Mouse (Mus musculus) adrenal gland, postnatal 14 days (tissue): ENCODE measurements around the gene Dtnb. TPM values are rescaled to one million over a fixed set of nuclear protein-coding genes. Genes with fewer than 3 reads are reported as not detected.
A peak's percentile ranks its signal among the peaks of the same experiment; 100 is the strongest.

ENCODE experiments used
- DNase-seq: peaks from one replicate; pipeline ENCODE4 v3.0.0; 2021; ENCODE audit warnings: mixed read lengths
- total RNA-seq: library from RNA; stranded (reverse); gene quantifications from 2 replicates; pipeline ENCODE4 v1.2.3, GENCODE M21; 2021

Gene Dtnb
- total RNA-seq, 1 experiment from 2014 or later = 26.0 TPM

DNA sequence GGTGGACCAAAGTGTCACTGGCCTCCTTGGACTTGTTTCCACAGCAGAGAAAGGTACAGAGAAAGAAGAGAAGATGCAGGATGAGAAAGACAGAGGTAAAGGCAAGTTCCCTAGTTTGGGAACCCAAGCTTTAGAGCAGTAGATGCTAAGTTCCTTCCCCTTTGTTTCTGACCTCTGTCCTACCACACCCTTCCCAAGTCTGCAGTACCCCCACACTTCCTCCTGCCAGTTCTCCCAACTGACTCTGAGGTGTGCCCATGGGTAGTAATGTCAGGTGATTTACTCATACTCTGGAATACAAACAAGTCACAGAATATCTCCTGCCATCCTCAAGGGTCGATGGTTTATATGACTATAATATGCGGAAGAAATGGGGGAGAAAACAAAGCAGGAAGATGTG lies 203.8 kb downstream of the Dtnb start:
- no peak for DNase-seq

DNA sequence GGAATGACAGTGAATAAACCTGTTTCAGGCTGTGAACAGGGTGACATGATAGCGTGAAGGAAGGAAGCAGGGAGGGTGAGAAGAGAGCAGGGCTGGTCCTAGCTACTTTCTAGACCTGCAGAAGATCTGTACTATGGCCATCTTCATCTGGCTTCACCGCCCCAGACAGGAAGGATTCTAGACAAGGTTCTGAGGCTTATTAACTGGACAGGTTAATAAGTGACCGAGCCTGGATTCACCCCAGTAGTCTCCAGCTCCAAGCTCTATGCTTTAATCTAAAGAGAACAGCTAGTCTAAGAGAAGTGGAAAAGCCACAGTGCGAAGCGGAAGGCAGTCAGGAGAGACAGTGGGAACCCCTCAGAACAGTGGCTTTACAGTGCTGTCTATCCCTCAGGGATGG lies 205.5 kb downstream of the Dtnb start:
- DNase-seq = no peak

DNA sequence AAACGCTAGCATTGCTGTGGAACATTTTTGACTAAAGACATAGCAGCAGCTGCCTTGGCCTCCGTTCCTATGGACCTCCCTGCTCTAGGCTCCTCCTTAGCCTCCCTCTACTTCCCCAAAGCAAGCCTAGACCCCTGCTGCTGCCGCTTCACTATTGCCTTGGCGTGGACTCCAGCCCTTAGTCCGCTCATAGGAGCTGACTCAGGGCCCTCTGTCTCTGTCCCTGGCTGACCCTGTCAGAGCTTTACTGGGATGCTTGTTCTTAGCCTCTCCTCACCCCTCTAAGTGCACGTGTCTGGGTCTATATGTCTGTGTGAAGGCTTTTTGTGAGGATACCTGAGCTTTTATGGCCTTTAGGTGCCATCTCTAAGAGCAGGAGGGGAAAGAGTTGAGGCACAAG lies 206.1 kb downstream of the Dtnb start:
- no peak for DNase-seq

DNA sequence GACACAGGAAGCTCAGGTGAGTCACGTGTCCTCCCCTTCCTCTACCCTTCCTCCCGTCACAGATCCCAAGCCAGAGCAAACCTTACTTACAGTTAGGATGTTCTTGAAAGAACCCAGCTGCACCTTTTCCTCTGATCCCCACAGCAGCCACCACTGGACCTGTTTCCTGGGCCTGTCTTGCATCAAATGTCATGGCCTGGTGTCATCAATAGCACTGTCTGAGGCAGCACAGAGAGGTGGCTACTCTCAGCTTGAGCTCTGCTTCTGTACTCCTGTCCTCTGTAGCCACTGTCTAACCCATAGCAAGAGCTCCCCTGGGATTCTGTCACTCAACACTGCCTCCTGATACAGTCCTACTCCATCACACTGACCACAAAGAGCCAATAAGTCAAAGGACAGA lies 207.5 kb downstream of the Dtnb start:
- no peak for DNase-seq

DNA sequence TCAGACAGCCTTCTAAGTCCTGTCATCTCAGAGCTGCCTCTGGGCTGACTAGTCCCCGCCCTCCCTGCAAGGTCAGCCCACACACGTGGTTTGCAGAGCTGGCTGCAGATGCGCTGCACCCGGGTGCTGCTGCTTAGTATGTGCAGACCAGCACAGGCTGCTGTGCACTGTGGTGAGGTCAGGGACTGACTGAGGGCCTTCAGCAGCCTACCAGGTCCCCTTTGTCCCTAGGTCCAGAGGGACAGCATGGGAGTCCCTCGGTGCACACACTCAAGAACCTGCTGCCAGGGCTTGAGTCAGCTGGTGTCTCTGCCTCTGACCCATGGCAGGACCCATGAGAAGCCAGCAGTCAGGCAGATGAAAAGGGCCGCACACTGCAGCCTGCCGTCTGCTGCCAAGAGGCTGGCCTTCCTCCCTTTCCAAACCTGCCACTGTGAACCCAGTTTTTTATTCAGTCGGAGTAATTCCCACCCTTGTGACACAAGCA lies 208.3 kb downstream of the Dtnb start:
- peak; percentile 91 for DNase-seq

DNA sequence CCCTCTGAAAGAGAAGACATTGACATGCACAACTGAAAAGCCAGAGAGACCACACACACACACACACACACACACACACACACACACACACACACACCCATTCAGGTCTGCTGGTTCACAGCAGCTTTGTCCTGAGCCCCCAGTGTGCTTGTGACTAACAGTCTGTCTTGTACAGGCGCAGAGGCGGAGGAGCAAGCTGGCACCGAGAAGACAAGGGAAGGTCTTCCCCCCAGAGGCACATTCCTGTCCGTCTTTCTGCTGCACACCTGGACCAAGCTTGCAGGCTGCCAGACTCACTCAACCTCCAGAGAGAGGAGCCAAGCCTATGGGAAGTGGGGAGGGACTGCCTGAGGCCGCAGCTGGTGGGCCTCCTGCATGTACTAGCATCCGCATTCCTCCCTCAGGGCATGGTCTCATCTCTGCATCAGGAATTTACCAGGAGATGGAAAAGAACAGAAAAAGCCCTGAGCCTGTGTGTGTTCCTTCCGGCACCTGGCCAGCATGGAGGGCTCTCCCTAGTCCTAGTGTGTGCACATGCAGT lies 208.8 kb downstream of the Dtnb start:
- DNase-seq = peak; percentile 51

DNA sequence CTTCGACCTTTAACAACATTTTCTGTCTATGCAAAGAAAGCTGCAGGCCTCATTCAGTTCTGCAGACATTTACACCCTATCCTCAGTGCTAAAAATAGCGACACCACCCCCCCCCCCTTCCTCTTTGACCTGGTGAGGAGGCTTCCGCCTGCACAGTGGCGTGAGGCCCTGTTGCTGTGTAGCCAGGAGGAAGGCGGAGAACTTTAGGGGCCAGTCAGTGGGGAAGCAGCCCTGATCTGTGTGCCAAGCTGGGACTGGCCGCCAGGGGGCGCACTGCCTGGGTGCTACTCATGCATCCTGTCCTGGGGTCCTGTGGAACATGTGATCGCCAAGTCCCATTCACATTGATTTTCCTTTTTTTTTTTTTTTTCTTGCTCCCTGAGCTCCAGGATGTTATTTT lies 209.3 kb downstream of the Dtnb start:
- DNase-seq = peak; percentile 96

DNA sequence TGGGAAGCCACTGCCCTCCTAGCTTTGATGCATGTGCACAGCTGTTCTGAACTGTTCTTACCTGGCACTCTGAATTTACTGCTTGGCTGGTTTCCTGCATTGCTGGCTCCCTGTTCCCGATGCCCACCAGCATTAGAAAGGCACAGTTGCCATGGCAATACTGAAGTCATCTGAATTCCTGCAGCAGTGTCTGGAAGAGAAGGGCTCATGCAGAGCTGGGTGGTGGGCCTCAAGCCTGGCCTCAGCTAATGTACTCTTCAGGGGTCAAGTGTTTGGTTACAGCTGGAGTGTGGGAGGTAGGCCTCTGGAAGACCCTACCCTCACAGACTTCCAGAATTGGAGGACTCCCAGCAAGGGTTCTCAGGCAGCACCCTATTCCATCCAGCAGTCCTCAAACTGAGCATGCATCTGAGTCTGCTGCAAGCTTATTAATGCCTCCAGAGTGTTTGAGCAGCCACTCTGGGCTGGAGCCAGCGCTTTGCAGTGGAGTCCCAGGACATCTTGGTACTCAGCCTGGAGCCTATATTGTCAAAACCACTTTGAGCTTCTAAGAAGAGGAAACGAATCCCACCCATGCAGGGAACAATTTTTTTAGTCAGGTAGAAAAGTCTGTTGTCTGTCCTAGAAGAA lies 211.1 kb downstream of the Dtnb start:
- no peak for DNase-seq

DNA sequence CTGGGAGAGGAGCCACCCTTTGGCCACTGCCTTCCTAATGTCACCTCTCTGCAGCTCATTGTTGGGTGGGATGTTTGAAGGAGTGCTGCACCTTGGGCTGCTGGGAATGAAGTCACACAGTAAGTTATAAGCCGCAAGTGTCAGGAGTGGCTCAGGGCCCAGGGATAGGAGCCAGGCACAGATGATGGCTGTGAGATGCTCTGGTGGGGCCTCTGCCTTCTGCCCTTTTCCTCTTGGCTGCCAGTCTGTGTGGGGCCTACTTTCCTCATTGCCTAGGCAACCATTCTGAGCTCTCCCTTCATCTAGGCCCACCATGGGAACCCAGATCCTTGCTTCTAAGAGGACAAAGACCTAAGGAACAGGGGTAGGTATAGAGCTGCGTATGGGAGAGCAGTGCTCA lies 212.1 kb downstream of the Dtnb start:
- no peak for DNase-seq

DNA sequence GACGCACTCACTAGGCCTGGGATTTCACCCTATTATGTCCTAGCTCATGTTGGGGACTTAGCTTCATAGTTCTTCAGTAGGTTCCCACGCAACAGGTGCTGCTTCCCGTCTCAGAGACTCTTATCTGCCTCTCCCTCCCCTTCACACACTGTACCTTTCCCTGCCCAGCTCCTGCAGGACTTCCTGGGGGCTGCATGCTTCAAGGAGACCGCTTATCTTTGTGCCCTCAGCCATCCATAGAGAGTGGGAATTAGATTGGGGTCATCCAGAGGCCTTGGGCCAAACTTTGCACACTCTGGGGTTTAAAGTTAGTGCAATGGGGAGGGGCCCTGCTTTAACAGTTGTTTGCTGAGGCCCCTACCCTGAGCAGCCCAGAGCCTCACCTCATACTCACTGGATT lies 212.5 kb downstream of the Dtnb start:
- no peak for DNase-seq

DNA sequence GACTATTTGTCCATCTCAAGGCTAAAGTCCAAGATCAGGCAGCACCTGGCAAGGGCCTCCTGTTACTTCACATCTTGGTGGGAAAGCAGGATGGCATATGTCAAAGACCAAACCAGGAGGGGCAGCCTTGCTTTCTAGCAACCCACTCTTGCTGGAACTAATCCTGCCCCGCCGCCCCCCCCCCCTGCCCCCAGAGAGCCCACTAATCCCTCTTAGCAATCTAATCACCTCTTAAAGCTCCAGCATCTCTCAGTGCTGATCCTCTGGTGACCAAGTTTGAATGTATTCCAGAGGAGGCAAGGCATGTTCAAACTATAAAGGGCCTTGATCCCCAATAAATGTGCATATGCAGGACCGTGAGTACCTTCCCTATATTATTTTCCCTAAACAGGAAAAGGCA lies 214.9 kb downstream of the Dtnb start:
- no peak for DNase-seq

DNA sequence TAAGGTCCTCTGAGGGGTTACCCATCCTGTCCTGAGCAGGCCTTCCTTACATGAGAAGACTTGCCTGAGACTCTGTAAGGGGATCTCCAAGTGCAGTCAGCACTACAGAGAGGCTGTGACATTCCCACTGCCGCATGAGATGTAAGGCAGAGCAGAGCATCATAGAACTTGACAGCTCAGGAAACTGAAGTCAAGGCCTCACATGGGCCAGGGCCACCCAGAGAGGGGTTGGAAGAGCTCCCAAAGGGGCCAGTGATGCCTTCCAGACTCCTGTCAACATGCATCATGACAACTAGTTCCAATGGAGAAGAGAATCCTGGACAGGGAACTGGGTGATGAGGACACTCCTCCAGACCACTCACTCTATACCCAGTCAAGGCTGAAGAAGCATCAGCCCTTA lies 215.4 kb downstream of the Dtnb start:
- peak; percentile 55 for DNase-seq

DNA sequence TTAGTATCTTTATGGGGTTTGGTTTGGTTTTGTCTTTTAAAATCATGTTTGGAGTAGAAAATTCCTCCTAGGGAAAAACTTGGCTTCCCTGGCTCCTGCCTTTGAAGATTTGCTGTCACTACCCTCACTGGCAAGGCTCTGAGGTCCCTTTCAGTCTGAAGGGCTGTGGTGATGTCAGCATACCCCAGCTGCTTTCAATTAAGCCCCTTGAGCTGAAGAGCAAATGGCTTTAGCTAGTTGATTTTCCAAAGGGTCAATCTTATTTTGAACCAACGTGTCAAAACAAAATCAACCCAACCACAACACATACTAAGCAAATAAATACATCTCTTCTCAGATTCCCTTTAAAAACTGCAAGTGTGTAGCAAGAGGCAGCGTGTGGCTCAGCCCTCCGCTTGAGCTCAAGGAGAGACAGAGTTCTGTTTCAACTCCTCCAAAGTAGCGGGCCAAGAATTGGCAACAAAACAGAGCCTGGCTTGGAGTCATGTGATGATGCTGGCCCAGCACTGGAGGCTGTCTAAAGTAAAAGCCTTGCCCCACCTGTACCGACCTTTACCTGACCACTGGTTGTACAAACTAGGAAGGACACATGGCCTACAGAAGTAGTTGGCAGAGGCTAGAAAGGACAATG lies 216.4 kb downstream of the Dtnb start:
- DNase-seq = peak; percentile 68

DNA sequence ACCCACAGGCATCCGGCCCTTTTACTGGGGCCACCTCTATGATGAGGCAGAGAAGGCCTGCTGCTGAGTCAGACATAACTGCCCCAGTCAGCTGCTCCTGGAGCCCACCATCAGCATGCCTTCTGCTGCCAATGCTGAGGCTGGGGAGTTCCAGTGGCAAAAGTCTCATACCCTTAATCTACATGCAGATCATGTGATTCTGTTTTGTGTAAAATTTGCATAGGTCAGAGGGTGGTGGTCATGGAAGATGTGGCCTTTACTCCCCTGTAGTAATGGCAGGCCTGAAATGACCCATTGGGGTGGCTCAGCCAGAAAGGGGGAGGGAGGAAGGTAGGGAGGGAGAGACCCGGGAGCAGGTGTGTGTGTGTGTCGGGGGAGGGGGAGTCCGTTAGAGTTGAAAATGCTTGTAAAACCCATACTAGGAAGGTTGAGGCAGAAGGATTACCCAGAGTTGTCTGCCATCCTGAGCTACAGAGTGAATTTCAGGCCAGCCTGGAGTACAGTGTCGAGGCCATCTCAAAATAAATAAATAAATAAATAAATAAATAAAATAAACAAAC lies 217.5 kb downstream of the Dtnb start:
- DNase-seq = no peak

DNA sequence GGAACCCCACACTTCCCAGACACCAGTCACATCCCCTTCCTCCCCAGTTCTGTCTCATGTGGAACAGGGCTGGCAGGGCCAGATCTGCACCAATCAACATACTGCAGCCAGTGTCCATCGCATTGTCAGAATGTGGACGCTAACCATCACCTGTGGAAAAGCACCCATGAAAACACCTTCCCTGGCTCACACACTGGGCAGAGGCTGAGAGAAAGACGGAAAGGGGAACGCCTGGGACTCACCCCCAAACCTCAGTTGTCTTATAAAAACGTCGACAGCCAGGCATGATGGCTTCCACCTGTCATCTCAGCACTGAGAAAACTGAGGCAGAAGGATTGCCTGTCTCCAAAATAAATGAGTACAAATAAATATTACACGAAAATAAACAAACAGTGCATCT lies 219.1 kb downstream of the Dtnb start:
- DNase-seq = no peak

DNA sequence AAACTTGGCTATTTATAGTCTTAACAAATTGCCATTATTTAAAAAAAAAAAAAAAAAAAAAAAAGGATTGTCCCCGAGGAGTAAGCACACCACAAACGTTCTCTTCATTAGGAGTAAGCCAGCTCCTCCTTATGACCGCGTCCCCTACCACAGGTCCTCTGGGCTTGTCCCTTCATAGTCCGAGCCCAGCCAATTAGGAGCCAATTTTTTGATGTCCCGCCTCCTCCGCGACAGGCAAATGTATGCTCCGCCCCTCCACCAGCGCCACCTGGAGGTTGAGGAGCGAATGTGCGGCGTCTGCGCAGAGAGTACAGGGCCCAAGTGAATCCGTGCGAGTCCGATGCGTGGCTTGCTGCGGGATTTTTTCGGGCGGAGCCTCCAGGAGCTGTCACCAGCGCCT lies 219.6 kb downstream of the Dtnb start:
- peak; percentile 97 for DNase-seq

DNA sequence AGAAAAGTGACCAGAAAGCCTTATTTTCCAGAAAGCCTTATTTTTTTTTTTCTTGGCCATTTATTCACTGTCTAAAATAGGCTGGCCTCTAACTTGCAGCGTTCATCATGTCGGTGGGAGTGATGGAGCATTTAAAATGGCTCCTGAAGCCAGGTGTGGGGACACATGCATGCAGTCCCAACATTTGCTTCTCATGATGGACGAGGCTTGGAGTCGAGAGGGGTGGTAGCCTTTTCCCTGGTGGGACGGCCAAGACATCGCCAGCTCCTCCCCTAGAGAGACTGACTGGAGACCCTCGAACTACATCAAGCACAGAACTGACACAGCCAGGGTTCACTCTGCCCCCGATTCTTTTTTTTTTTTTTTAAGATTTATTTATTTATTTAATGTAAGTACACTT lies 220.1 kb downstream of the Dtnb start:
- DNase-seq = no peak

DNA sequence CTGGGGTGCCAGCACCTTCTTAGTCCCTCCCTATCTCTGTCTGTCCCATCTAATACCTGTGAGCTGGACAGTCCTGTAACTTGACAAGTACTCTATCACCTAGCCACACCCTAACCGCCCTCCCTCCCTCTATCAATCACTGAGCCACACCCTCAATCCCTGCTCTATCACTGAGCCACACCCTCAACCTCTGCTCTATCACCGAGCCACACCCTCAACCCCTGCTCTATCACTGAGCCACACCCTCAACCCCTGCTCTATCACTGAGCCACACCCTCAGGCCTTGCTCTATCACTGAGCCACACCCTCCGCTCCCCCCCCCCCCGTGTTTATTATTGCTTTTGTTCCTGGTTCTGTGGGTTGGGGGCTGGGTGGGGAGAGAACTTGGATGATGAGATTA lies 223.4 kb downstream of the Dtnb start:
- no peak for DNase-seq

DNA sequence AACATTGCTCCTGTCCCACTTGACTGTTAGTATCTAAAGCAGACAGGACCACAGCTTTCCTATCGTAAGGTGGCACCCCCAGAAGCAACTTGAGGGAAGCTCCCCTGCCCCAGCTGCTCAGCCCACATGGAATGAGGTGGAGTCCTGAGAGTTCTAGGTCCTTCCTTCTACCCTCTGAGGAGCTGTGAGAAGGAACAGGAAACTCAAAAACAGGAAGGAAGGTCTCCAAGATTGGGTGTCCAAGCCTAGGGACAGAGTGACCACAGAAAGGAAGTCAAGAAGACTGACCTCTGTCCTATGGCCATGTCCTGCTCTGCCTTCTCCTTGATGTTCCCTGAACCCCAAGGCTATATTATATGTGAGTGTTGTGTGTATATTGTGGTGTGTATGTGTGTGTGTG lies 227.4 kb downstream of the Dtnb start:
- DNase-seq = no peak

DNA sequence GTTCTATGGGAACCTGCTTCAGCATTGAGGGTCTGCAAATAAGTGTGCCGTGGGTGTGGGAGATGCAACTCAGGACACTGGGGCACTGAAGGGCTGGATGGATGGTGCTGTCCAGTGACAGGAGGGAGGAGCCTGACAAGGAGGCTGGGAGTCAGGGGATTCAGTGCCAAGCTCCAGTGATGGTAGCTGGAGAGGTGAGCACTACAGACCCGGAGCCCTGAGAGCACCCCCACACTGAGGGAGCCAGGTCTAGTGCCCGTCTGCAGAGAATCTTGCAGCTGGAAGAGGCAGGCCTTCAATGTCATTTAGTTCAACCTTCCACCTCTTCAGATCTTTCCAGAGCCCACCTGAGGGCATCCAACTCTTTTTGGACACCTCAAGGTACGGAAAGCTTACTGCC lies 233.7 kb downstream of the Dtnb start, which contains the start of gene Dnmt3a:
TSS of gene Dnmt3a (plus strand) at position 156 of the 400 bp plus-strand sequence.
- peak; percentile 36 for DNase-seq

DNA sequence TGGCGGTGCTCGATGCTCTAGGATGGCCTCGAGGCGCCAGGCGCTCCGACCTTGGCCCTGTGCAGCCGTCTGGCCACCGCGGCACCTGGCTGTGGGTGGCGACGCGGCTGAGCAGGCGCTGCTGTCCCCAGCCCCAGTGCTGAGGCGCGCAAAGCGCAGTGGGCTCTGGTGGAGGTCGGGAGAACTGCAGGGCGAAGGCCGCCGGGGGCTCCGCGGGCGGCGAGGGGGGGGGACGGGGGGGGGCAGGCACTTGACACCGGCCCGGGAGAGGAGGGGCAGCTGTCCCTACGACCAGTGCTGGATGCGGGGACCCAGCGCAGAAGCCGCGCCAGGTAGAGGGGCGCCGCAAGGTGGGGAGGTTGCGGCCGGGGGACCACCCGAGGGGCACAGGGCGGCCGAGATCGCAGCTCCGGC lies 234.1 kb downstream of the Dtnb start:
- peak; percentile 94 for DNase-seq

DNA sequence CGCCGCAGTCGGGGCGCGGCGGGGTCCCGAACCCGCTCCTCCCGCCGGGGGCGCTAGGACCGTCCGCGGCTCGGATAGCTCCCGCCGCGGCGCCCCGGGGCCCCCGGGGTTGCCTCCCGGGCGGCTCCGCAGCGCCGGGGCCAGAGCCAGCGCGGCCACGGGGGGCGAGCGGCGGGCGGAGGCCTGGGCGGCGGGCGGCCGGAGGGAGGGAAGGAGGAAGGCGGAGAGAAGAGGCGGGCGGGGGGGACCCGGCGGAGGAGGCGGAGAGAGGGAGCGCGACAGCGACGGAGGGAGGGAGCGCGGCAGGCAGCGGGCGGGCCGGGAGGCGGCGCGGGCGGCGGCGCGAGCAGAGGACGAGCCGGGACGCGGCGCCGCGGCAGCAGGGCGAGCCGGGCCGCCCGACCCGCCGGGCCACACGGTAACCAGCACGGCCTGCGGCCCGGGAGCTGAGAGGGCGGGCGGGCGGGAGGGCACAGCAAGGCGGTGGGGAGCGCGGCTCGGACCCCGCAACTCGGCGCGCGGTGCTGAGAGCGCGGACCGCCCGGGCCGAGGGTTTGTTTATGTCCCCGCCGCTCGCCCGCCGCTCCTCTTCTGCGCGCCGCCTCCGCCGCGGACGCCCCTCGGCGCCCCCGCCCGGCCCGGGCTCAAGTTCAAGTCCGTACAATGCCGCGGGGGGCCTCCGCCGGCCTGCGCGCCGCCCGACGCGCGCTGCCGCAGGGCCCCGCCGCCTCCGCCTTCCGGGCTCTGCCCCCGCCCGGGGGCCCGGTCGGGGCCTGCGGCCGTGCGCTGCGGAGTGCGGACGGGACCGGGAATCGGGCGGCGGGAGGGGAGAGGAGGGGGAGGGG lies 234.7 kb downstream of the Dtnb start:
- peak; percentile 91 for DNase-seq
